Mouse (Mus musculus) intestine, embryonic 16.5 days (tissue): ENCODE measurements around the gene Cdc34. TPM values are rescaled to one million over a fixed set of nuclear protein-coding genes. Genes with fewer than 3 reads are reported as not detected.

Source experiments
- ATAC-seq: fragments of 200-750 bp; cut with Nextera tagmentation; 2 replicates; pipeline ENCODE4 v1.8.0; 2017; ENCODE audit warnings: moderate TSS enrichment, moderate library complexity
- H3K27ac ChIP-seq: fragments of 300-500 bp; sonication (generic); 2 replicates; pipeline ENCODE4 v1.5.1; 2014; ENCODE audit warnings: mild to moderate bottlenecking, low read length
- H3K27me3 ChIP-seq: fragments of 300-500 bp; sonication (generic); replicated peaks from 2 replicates; pipeline ENCODE4 v1.6.1; 2014; ENCODE audit warnings: low read length, control low read depth, mixed read lengths; ENCODE audit not compliant: control insufficient read depth, insufficient read depth
- H3K36me3 ChIP-seq: fragments of 300-500 bp; sonication (generic); 2 replicates; pipeline ENCODE4 v1.6.1; 2014; ENCODE audit warnings: low read length, control low read depth; ENCODE audit not compliant: control insufficient read depth, insufficient read depth
- H3K4me1 ChIP-seq: fragments of 300-500 bp; sonication (generic); 2 replicates; pipeline ENCODE4 v1.6.1; 2014; ENCODE audit warnings: low read length, control low read depth, mixed read lengths; ENCODE audit not compliant: control insufficient read depth, insufficient read depth
- H3K4me2 ChIP-seq: fragments of 300-500 bp; sonication (generic); 2 replicates; pipeline ENCODE4 v1.6.1; 2014; ENCODE audit warnings: low read depth, low read length, control low read depth
- H3K4me3 ChIP-seq: fragments of 300-500 bp; sonication (generic); 2 replicates; pipeline ENCODE4 v1.5.1; 2014; ENCODE audit warnings: mild to moderate bottlenecking, low read length
- H3K9ac ChIP-seq: fragments of 300-500 bp; sonication (generic); 2 replicates; pipeline ENCODE4 v1.6.1; 2014; ENCODE audit warnings: low read depth, low read length
- H3K9me3 ChIP-seq: fragments of 300-500 bp; sonication (generic); 2 replicates; pipeline ENCODE4 v1.6.1; 2016; ENCODE audit warnings: low read length, control low read depth; ENCODE audit not compliant: control insufficient read depth
- WGBS: fragments of 180-500 bp; shearing (Covaris S2); extraction: QIAGEN DNeasy Blood & Tissue Kit; methylation state at CpG from one replicate; pipeline ENCODE4 v1.1.7; 2014; 5-methylcytosine and 5-hydroxymethylcytosine counted together
- polyA plus RNA-seq: library from polyadenylated mRNA; unstranded; fragments of >200 nt; fragmentation: Nextera tagmentation; extraction: Ambion mirVana; gene quantifications from 2 replicates; pipeline ENCODE4 v1.2.1, GENCODE M21; 2015

The Cdc34 gene
- polyA plus RNA-seq, 1 experiment from 2014 or later = 128 TPM

DNA sequence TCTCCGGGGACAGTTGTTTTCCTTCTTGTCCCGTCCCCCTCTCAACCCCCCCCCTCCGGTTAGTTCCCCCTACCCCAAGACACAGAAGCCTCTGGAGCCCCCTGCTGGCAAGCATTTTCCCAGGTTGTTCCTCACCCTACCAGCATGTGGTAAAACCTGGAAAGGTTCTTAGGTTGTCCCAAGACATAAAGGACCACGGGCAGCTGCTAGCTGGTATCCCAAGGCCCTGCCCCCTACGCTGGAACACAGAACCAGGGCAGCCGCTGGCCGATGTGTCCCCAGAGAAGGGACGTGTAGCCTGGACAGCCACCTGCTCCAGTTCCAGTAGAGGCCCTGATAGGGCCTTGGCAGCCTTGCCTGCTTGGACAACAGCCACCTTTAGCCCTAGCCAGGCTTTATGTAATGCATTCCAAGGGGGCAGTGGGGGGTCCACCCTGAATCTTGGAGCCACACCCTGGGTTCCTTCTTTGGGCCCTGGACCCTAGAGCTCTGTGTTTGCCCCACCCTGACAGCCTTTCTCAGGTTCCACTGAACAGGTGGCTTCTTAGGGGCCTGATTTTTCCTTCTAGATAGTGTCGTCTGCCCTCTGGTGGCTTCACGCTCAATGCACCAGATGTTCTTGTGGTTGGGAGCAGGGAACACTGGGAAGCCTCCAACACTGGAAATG, 1.1 kb downstream of the Cdc34 start:
- Histone ChIP-seq H3K9me3 (no peaks in the 10 kb centered on the region), H3K9ac (peak overlapping the region; percentile 87), H3K27ac (peak overlapping the region; percentile 86), H3K36me3 (peaks cover 25% of the 10 kb centered on the region), H3K4me2 (peak overlapping the region; percentile 70), H3K4me3 (peak overlapping the region; percentile 88), H3K4me1 (peaks cover 24% of the 10 kb centered on the region), H3K27me3 (no peaks in the 10 kb centered on the region)
- WGBS = 2% methylated on average over 10 of the region's 10 CpGs
- ATAC-seq = 0 out of 2 replicates have a peak, but pooled peaks have one; percentile 1

DNA sequence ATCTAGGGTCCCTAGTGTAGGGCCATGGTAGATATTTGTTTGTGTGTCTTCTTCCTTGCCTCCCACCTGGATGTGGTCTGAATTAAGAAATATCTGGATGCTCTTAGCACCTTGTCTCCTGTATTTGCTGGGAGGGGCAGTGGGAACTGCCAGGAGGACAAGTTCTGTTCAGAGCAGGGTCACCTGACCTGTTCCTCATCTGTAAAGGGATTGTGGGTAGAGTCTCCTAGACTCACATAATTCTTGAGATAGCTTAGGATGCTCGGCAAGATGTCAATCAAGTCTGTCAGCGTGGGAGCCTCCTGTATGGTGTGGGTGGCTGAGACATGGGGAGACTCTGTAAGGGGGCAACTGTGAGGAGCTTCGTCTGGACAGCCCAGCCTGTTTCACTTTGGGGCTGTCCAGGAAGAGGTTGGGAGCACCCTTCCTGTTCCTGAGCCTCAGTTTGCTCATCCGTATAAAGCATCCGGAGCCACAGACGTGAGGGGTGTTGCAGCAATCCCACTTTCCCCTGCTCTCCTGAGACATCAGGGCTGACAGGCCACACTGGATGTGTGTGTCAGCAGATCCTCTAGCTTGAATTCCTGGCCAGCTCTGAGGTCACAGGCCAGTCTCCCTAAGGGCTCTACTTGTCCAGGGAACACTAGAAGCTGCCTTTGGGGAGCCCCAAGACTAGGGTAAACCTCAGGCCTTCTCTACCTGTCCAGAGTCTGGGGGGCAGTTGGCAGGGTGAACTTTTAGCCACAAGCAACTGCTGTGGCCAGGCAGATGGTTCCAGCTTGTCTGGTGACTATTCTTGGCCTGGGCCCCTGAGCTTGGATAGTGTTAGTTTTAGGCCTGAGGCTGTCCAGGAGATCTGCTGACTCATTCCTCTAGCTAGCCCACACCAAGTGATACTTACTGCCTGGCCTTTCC, 2.0 kb downstream of the Cdc34 start:
- 79% methylated on average over 6 of the region's 6 CpGs for WGBS
- H3K36me3 ChIP-seq = peaks cover 34% of the 10 kb centered on the region
- no peak for ATAC-seq
- H3K9me3 ChIP-seq = no peaks in the 10 kb centered on the region
- 0 out of 2 replicates have a peak overlapping the region, but pooled peaks have one; percentile 51 for H3K27ac ChIP-seq
- H3K9ac ChIP-seq = peak overlapping the region; percentile 87
- H3K4me1 ChIP-seq = peaks cover 24% of the 10 kb centered on the region
- H3K4me2 ChIP-seq = peak overlapping the region; percentile 70
- H3K27me3 ChIP-seq = no peaks in the 10 kb centered on the region
- H3K4me3 ChIP-seq = peak overlapping the region; percentile 88

DNA sequence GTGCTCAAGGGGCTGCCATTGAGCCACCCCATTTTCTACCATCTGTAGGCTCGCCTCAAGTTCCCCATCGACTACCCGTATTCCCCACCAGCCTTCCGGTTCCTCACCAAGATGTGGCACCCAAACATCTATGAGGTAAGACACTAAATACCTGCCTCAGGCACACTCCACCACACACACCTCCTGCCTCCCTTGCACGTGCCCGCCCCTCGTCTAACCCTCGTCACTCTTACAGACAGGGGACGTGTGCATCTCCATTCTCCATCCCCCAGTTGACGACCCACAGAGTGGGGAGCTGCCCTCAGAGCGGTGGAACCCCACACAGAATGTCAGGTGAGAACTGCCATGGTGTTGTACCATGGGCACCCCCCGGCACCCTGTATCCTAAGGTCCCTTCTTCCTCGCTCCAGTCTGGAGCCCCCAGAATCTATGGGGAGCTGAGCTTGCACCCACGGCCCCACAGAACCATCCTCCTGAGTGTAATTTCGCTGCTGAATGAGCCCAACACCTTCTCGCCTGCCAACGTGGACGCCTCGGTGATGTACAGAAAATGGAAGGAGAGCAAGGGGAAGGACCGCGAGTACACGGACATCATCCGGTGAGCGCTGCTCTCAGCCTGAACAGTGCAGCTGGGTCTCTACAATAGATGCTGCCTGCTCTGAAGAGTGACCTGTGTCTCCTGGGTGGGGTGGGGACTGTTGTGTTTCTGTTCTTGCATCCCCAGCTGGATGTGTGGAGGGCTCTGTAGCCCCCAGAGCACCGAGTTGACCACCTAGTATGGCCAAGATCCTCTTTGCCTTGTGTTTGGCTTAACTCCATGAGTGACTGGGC, 3.0 kb downstream of the Cdc34 start:
- H3K27ac ChIP-seq = no peak overlapping the region
- H3K4me3 ChIP-seq = no peak overlapping the region
- H3K9me3 ChIP-seq = no peaks in the 10 kb centered on the region
- no peaks in the 10 kb centered on the region for H3K27me3 ChIP-seq
- WGBS = 94% methylated on average over 25 of the region's 25 CpGs
- peaks cover 24% of the 10 kb centered on the region for H3K4me1 ChIP-seq
- ATAC-seq = no peak
- peaks cover 35% of the 10 kb centered on the region for H3K36me3 ChIP-seq
- no peak overlapping the region for H3K4me2 ChIP-seq
- H3K9ac ChIP-seq = no peak overlapping the region

DNA sequence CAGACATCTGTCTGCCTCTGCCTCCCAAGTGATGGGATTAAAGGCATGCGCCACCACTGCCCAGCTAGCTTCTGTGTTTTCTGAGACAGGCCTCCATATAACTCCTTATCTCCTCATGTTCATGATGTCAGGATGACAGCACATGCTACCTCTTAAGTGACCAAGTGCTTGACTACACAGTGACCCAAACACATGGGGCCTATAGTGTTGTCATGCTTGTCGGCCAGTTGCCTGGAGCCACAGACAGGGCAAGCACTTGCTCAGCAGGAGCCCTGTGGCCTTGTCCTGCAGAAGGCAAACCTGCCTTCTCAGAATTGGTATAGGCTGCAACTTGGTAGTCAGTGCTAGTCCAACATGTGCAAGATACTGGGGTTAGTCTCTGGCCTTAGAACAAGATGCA, 4.2 kb downstream of the Cdc34 start:
- H3K36me3 ChIP-seq = peaks cover 35% of the 10 kb centered on the region
- no peak overlapping the region for H3K27ac ChIP-seq
- 90% methylated on average over 2 of the region's 2 CpGs for WGBS
- peaks cover 15% of the 10 kb centered on the region for H3K4me1 ChIP-seq
- no peak overlapping the region for H3K4me2 ChIP-seq
- no peak overlapping the region for H3K9ac ChIP-seq
- H3K9me3 ChIP-seq = no peaks in the 10 kb centered on the region
- H3K27me3 ChIP-seq = no peaks in the 10 kb centered on the region
- H3K4me3 ChIP-seq = no peak overlapping the region
- no peak for ATAC-seq

DNA sequence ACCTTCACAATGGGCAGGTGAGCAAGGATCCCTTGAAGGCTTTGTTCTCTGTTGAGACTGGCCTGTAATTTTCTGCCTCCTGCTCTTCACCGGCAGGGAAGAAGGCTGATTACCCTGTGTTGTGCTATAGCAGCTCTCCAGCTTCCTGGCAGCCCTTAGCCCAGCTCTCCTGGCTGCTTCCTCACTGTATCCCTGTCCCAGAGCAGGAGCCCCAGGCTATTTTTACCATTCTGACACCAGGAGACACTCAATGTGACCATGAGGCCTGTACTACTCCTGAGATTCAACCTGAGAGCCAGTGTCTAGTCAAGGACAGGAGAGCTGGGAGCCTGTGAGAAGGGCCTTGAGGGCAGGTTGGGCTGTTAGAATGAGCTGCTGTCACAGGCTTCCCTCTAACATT, 4.7 kb downstream of the Cdc34 start:
- ATAC-seq = no peak
- Histone ChIP-seq H3K36me3 (peaks cover 35% of the 10 kb centered on the region), H3K9ac (no peak overlapping the region)

DNA sequence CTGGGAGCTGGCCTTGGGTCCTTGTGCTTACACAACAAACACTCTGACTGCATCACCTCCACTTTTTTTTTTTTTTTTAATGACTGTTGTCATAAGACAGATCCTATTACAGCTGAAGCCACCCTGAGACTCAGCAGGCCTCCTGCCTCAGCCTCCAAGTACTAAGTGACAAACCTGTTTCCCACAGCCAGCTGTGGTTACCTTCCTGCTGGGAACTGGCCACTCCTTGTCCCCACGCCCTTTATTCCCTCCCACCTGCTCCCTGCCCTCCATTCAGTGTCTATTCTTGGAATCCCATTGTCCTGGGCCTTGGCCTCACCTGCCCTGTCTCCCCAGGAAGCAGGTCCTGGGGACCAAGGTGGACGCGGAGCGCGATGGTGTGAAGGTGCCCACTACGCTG, 5.5 kb downstream of the Cdc34 start:
- H3K4me2 ChIP-seq = no peak overlapping the region
- no peak overlapping the region for H3K27ac ChIP-seq
- ATAC-seq = no peak
- H3K4me3 ChIP-seq = no peak overlapping the region
- no peaks in the 10 kb centered on the region for H3K9me3 ChIP-seq
- no peaks in the 10 kb centered on the region for H3K27me3 ChIP-seq
- no peak overlapping the region for H3K9ac ChIP-seq
- WGBS = 93% methylated on average over 6 of the region's 6 CpGs
- H3K36me3 ChIP-seq = peaks cover 35% of the 10 kb centered on the region
- H3K4me1 ChIP-seq = peaks cover 15% of the 10 kb centered on the region

More for the DNA sequence above, 4.7 kb downstream of the Cdc34 start:
- H3K4me2 ChIP-seq = no peak overlapping the region
- H3K4me3 ChIP-seq = no peak overlapping the region
- H3K27ac ChIP-seq = no peak overlapping the region
- no peaks in the 10 kb centered on the region for H3K9me3 ChIP-seq
- WGBS = 89% methylated on average over 1 of the region's 1 CpGs
- H3K4me1 ChIP-seq = peaks cover 15% of the 10 kb centered on the region
- no peaks in the 10 kb centered on the region for H3K27me3 ChIP-seq

DNA sequence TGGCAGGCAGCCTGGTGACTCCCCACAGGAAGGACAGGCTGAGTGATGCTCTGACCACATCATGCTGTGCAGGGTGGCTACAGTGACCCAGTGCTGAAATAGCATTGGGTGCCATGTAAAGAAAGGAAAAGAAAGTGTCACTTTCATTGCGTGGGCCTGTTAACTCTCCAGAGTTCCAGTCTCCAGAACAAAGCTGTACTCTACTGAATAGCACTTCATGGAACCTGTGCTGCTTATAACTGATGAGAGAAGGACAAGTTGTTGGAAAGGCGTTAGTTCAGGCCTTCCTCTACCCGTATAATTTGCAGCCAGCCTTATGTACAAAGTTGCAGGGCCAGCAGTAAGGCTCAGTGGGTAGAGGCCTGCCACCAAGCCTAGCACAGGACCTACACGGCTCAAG, 6.7 kb downstream of the Cdc34 start, which contains the start of gene Gzmm:
TSS of gene Gzmm (plus strand) at position 301 of the 400 bp plus-strand sequence.
- no peak within 1 kb of the TSS for H3K9ac ChIP-seq
- H3K9me3 ChIP-seq = no peaks in the 10 kb centered on the region
- peaks cover 7% of the 10 kb centered on the region for H3K4me1 ChIP-seq
- H3K27me3 ChIP-seq = no peaks in the 10 kb centered on the region
- peaks cover 35% of the 10 kb centered on the region for H3K36me3 ChIP-seq
- no peak within 1 kb of the TSS for H3K4me2 ChIP-seq
- no peak for ATAC-seq
- 74% methylated on average over 4 of the region's 4 CpGs for WGBS
- H3K27ac ChIP-seq = no peak within 1 kb of the TSS
- no peak within 1 kb of the TSS for H3K4me3 ChIP-seq

DNA sequence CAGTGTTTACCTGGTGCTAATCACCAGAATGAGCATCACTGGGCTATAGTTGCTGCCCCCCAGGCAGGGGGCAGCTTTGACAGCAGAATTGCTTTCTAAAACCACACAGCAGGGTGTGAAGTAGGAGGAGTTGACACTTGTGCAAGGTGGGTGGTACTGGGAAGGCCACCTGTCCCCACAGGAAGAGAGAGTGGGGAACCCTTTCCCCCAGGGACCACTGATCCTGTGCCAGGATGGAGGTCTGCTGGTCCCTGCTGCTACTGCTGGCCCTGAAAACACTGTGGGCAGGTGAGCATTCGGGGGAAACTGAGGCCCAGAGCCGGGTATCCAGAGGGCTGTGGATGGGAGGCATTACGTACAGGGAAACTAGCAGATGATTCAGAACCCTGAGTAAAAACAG, 7.2 kb downstream of the Cdc34 start:
- 85% methylated on average over 3 of the region's 3 CpGs for WGBS
- no peak overlapping the region for H3K27ac ChIP-seq
- H3K9ac ChIP-seq = no peak overlapping the region
- H3K4me2 ChIP-seq = no peak overlapping the region
- H3K9me3 ChIP-seq = no peaks in the 10 kb centered on the region
- no peak overlapping the region for H3K4me3 ChIP-seq
- H3K27me3 ChIP-seq = no peaks in the 10 kb centered on the region
- peaks cover 35% of the 10 kb centered on the region for H3K36me3 ChIP-seq
- peaks cover 2% of the 10 kb centered on the region for H3K4me1 ChIP-seq
- ATAC-seq = no peak
